Mouse (Mus musculus) T-helper 17 cell (primary cell): ENCODE results near the gene Hmgb1.
"Not testable (repeated sequence)": the region's sequence is repeated elsewhere in the genome, so short reads cannot be mapped to it uniquely, and the experiment has no call there.

Experiments used
- in situ Hi-C, 2 experiments: fragments of 300-600 bp; cut with MboI, MseI; formaldehyde crosslinking; loops; 1 replicate in 1 of 2; 2 replicates in 1 of 2; pipeline ENCODE4 v1.15.1; 2025; ENCODE audit warnings: high pct_unique_total_duplicates in 2 of 2

Hmgb1 gene

GRCm38 (mm10) chr5:149150882-149151281, 33.4 kb downstream of the Hmgb1 start:
- in situ Hi-C loops: no loop called here

GRCm38 (mm10) chr5:149147386-149148000, 36.8 kb downstream of the Hmgb1 start:
- in situ Hi-C loops: loop anchor here in 1 of 2 experiments (10.0 kb wide), 1 partner anchor 623 kb away; no protein-coding TSS in a partner anchor

- in situ Hi-C loops: loop anchor here in 1 of 2 experiments (10.0 kb wide), 1 partner anchor 622 kb away; no protein-coding TSS in a partner anchor
Observed at GRCm38 (mm10) chr5:149146691-149147090, 37.6 kb downstream of the Hmgb1 start.

DNA sequence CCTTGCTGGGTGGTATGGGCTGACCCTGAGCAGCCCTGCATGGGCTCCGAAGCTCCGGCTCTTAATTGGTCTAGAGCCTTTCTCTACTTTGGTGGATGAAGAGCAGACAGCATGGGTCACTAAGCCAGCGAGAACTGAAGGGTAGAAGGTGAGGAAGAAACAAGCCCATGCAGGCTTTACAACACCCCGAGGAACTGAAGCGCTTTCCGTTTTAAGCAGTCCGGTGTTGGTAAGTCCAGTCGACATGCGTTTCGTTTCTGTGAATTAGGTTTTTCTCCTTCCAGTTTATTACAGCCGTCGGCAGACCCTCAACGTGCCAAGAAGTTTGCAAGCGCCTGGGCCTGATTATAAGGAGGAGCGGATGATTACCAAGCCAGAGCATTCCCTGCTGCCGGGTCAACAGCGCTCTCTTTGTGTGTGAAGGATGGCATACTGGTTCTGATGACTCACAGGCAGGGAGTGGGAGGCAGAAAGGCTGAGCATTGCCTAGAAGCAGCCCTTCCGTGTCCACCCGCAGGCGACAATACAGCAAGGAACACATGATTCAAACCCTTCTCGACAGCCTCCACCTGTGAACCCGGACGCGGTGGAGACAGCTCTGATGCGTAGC, 40.4 kb downstream of the Hmgb1 start:
- in situ Hi-C loops: loop anchor here in 1 of 2 experiments (10.0 kb wide), 1 partner anchor 619 kb away; no protein-coding TSS in a partner anchor

GRCm38 (mm10) chr5:149141155-149141554, 43.1 kb downstream of the Hmgb1 start:
- in situ Hi-C loops: loop anchor here in 1 of 2 experiments (10.0 kb wide), 1 partner anchor 616 kb away; no protein-coding TSS in a partner anchor

DNA sequence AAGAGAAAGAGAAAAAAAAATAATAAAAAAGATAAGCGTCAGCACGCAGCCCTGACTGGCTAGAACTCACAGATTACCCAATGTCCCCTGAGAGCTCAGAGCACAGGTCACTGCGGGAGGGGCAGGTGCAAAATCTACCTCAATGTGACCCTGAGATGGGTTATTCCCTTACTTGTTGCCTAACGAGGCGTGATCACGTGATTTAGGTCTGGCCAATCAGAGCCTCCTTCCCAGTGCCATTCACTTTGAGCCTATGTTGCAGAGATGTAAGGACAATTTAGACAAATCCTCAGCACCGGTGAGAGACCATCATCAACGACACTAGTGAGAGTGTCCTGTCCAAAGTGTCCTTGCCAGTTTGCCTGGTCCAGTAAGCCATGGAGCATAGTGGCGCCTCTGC, 44.0 kb downstream of the Hmgb1 start:
- in situ Hi-C loops: loop anchor here in 1 of 2 experiments (10.0 kb wide), 1 partner anchor 616 kb away; no protein-coding TSS in a partner anchor

- in situ Hi-C loops: not testable (repeated sequence)
Observed at GRCm38 (mm10) chr5:149138087-149138486, 46.2 kb downstream of the Hmgb1 start.

- in situ Hi-C loops: no loop called here
Observed at GRCm38 (mm10) chr5:149137447-149137846, 46.8 kb downstream of the Hmgb1 start.

GRCm38 (mm10) chr5:149136933-149137365, 47.3 kb downstream of the Hmgb1 start:
- in situ Hi-C loops: no loop called here

- in situ Hi-C loops: no loop called here
Observed at GRCm38 (mm10) chr5:149135455-149136354, 48.6 kb downstream of the Hmgb1 start.

DNA sequence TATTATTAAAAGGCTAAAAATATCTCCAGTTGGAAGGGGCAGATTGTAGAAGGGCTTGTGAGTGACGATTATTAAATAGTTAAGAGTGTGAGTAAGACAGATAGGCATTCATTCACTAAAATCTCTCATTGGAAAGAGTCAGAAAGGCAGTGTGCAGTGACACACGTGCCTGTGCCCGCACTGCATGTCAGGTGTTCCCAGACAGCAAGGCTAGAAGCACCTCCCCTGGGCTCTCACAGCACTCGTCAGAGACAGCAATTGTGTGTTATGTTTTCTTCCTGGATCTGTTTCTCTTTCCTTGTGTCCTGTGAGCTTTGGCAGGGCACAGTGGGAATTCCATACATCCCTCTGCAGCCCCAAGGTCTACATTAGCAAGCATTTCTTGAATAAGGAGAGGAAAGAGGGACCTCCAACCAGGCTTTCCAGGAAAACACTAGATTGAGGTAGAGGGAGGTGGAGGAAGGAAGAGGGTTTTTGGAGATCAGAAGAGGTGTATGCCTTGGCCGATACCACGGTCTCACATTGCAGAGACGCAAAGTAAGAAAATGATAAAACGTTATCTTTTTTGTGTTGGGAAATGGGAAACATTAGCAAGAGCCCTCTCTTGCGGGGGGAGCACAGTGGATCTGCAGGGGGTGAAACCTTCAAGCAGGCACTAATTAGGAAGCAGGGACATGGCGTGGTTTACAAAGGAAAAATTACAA, 49.4 kb downstream of the Hmgb1 start:
- in situ Hi-C loops: no loop called here

- in situ Hi-C loops: no loop called here
Observed at GRCm38 (mm10) chr5:149128473-149128872, 55.8 kb downstream of the Hmgb1 start.

DNA sequence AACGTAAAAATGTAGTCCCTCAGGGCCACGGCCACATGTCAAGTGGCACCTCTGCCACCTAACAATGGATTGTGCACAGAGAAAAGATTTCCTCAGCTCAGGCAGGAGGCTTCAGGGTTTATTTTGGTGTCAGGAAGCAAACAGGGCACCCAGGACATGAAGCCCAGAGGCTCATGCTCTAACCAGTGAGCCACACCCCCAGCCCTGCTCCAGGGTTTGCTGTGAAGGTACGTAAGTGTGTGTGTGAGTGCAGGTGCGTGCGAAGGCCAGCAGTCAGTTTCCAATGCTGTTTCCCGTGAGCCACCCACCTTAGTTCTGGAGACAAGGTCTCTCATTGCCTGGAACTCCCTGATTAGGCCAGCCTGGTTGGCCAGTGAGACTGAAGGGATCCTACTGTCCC, 60.5 kb downstream of the Hmgb1 start:
- in situ Hi-C loops: no loop called here

GRCm38 (mm10) chr5:149119341-149119881, 64.9 kb downstream of the Hmgb1 start:
- in situ Hi-C loops: no loop called here

DNA sequence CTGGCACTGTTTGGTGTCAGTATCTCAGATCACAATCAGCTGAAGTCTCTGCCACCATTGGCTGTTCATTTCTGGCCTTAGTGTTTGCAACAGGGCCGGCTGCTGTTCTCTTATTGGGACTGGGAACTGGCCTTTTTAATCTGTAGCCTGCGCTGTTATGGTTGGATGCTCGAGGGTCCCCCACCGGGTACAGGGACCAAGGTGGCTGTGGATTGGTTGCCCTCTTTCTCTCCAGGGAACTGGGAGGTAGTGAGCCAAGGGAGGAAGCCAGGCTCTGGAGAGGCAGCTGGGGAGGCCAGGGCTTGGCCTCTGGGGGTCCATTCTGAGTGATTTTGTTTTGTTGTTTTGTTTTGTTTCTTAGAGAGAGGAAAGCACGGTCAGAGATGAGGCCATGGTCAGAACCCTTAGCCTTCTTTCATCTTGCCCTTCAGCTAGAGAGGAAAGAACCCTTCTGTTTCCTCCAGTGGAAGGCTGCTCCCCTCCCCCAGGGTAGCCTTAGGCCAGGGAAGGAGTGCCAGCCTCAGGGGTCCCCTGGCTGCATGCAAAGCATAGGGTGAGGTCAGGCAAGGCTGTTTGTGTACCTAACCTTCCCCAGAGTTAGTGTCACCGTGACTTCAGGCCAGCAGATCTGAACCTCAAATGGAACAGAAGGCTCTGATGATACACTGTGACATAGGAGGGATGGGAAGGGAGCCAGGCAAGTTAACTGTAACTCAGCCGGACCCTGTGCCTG, 66.3 kb downstream of the Hmgb1 start:
- in situ Hi-C loops: no loop called here

DNA sequence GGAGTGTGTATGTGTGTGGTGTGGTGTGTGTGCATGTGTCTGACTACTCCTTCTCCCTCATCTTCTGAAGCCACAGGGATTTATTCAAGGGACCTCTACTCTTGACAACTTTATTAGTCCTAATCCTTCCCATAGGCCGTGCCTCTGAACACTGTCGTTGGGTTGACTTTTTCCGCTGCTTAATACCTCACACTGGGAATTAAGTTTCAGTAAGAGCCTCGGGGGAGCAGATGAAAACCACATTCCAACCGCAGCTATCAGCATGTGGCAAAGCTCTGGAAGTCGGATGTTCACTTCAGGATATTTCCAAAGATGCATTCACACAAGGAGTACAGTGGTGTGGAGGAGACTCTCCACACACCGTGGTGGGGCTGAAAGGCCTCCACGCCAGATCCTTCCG, 69.7 kb downstream of the Hmgb1 start:
- in situ Hi-C loops: no loop called here

GRCm38 (mm10) chr5:149114034-149114433, 70.3 kb downstream of the Hmgb1 start:
- in situ Hi-C loops: no loop called here

DNA sequence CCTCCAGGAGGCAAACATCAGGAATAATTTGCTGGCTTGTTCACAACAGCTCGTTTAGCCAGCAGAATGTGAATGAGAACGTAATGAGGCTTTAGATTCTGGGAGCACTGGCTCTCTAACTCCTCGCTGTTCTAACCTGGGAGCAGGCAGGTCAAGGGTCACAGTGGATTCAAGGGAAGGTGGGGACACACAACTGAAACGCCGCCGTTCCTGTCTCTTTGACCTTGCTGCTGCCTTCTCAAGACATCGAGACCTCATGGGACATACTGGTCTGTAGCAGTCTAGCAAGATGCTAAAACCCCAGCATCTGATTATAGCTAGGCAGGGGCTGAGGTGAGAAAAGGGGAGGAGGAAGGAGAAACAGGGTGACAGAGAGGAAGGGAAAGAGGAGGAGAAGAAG, 70.8 kb downstream of the Hmgb1 start:
- in situ Hi-C loops: no loop called here

DNA sequence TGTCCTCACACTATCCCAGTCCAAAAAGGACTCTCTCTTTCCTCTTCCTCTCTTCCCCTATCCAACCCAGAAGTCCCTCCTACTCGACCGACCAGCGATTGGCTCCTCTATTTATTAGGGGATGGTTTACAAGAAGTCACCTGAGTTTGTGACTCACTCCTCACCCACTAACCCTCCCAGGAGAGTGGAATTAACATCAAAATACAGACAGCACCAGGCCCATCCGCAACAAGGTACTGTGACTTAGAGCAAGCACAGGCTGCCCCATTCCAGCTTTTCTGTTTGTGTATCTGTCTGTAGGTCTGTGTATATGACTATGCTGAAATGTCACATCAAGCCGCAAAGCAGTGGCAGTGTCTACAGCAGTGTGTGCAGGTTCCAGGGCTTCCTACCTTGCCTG, 71.7 kb downstream of the Hmgb1 start:
- in situ Hi-C loops: no loop called here

DNA sequence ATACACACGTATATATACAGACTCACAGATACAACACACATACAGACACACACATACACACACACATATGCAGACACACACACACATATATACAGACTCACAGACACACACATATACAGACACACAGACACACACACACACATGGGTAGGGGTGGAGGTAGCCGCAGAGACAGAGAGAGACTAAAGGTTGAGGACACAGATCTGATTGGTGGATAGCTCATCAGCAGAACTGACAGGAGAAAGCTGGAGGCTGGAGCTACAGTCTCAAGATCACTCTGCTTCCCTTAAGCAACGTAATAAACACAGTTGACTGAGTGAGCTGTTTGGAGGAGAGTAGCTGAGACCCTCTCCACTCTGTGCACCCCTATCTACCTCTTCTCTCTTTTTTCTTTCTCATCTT, 75.1 kb downstream of the Hmgb1 start:
- in situ Hi-C loops: no loop called here
